Mouse (Mus musculus) embryo, embryonic 11 days (tissue): ENCODE measurements around the gene Tceal7.

Experiments used
- DNase-seq: peaks from one replicate; pipeline ENCODE4 v3.0.0-alpha.2; 2015

Gene Tceal7

GRCm38 (mm10) chrX:136214729-136215677 is at the start of gene Tceal7, which contains the start of gene Bex1:
TSS of gene Tceal7 (plus strand) at chrX:136214779.
TSS of gene Bex1 (minus strand) at chrX:136215513.
- peak; percentile 5 for DNase-seq

DNA sequence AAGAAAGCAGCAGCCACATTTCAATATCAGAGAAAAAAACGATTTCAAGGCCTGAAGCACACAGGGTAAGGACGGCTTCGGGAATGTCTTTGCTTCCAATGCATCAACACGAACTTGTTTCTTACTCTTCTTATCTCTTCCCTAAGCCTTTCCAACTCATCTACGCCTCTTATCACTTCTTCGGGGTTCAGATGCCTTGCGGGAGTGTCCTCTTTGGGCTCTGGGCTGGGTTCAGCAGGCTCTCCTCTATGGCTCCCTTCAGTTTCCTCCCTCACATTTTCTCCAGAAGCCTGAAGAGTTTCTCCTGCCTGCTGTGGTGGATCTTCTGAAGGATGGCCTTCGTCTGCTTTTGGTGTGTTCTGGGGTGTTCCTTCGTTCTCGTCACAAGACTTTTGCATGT is 44.0 kb upstream of the Tceal7 start:
- DNase-seq: no peak

GRCm38 (mm10) chrX:136171189-136172117 is 43.1 kb upstream of the Tceal7 start:
- peak; percentile 79 for DNase-seq

GRCm38 (mm10) chrX:136172118-136172551 is 42.4 kb upstream of the Tceal7 start, which contains the start of gene Tceal8:
TSS of gene Tceal8 (minus strand) at chrX:136172342.
- peak; percentile 91 for DNase-seq

GRCm38 (mm10) chrX:136172786-136173185 is 41.8 kb upstream of the Tceal7 start:
- peak; percentile 29 for DNase-seq

DNA sequence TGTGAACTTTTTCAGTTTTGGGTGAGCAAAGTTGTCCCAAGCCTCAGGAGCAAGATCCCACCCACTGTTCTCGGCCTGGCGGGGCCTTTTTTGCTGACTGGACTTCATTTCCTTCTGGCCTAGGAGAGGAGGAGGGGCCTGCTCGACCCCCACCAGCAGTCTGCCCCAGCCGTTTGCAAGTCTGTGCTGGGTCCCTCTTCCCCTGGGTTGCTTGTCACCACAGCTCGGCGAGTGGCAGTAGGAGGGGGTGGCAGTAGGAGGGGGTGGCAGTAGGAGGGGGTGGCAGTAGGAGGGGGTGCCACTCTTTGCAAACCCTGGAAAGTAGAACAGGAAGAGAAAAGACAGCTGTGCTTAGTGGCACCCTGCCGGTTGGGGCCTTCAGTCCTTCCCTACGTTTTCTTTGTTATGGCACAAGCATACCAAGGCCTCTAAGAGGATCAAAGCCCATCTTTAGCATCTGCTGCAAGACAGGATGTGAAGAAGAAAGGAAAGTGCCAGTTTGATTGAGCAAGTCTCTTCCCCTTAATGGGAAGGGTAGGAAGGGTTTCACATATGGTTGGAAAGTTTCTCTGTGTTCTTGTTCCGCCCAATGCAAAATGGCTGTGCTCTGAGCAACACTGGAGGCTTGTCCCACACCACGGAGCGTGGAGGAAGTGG is 33.6 kb upstream of the Tceal7 start:
- DNase-seq: peak; percentile 23

DNA sequence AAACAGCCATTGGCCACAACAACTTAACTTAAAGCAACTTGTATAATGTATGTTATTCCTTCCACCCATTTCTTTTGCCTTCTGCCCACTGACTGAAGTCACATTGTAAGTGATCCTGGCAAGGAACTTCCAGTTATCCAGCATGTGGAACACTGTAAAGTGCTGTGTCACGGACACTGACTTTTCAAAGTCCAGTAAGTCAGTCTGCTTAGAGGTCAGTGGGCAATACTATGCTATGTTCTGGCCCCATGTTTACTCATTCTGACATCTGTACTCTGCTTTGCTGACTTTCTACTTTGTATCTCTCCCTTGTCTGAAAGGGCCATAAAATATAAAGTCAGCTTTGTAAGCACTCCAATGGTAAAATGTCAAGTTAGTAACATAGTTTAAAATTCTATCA is 31.5 kb upstream of the Tceal7 start:
- no peak for DNase-seq

GRCm38 (mm10) chrX:136195193-136195944 is 19.2 kb upstream of the Tceal7 start:
- DNase-seq: no peak

DNA sequence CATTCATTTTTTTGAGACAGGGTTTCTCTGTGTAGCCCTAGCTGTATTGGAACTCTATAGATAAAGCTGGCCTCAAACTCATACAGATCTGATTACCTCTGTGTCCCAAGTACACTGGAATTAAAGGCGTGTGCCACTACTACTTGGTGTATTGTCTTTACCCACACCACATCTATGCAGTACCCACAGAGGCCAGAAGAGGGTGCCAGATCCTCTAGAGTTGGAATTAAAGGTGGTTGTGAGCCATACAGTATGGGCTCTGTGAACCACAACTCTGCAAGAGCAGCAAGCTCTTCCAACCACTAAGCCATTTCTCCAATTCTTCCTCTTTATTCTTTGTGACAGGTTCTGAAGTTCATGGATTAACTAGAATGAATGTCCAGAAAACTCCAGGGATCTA is 17.7 kb upstream of the Tceal7 start:
- peak; percentile 28 for DNase-seq

DNA sequence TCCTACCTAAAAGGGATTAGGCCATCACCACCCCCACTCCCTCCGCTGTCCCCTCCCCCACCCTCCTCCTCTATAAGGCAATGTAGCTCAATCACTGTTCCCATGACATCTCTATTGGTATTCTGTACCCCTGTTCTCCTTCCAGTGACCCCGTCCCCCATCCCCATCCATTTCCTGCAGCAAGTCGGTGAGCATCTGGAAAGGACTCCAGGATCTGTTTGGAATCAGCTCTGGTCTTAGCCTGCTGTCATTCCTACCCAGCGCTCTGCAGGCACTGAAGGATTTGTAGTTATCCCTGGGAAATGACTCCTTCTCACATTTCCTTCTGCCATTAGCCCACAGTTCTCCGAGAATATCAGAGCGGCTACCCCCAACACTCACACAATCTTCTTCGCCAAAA is 11.3 kb upstream of the Tceal7 start:
- DNase-seq: peak; percentile 12

GRCm38 (mm10) chrX:136203664-136204066 is 10.9 kb upstream of the Tceal7 start, which contains the start of gene Tceal5:
TSS of gene Tceal5 (minus strand) at chrX:136203876.
- peak; percentile 60 for DNase-seq

DNA sequence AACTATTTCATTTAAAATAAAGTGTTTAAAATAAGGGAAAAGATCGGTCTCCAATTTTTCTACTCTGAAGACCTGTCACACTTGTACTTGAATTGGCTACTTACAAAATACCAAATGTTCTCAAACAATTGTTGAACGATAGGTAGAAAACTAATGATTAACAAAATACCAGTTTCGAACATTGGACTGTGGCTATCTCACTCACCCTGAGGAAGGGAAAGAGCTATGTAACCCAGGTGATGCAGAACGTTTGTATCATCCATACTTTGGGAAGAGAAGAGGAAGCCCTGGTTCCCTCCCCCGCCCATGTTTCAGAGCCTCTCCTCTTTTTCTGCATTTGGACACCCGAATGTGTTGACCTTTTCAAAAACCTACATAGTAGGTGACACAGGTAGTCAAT is 10.2 kb upstream of the Tceal7 start:
- no peak for DNase-seq

GRCm38 (mm10) chrX:136213396-136213795 is 1.2 kb upstream of the Tceal7 start:
- no peak for DNase-seq

DNA sequence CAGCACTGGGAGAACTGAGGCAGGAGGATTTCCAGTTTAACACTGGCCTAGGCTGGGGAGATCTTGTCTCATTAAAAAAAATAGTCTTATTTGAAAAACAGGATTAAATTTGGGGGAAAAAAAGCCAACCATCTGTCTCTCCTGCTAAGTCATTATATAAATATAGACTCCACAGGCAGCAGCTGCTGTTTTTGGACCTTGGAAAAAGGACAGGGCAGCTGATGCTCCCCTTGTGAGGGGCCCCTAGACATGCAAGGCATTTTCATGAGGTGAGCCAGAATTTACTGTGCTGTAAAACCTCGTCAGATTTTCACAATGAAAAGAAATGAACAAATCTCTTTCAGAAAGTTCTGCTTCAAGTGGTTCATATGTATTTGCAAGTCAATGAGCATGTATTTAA is 1.7 kb downstream of the Tceal7 start:
- no peak for DNase-seq

DNA sequence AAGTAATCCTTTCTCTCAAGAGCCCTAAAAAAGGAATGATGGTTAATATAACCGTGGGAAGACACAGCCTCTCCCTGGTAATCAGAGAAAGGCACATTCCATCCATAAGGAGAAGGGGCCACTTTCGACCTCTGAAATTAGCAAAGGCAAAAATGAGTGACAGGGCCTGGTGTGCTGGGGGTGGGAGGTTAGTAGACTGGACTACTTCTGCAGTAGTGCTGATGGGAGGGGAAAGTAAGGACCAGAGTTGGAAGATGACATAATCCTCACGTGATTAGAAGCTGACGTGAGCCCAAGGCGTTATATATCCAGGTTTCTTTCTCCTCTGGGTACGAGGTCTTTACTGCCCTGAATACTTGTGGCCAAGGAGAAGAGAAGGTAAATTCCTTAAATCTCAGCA is 9.1 kb downstream of the Tceal7 start:
- no peak for DNase-seq

DNA sequence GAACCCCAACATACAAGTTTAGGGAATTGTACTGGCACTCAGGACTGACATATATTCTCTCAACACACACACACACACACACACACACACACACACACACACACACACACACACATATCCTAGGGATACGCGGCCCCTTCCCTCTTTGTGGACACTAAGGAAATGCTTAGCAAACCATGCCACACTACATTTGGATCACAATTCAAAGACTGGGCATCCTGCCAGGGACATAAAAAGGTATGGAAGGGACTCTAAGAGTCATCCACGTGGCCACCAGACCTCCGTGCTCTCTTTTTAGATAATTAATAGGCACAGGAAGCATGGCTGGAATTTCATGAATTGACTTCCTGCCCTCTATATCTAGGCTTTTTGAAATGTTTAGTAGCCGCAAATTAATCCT is 13.2 kb downstream of the Tceal7 start:
- DNase-seq: no peak

DNA sequence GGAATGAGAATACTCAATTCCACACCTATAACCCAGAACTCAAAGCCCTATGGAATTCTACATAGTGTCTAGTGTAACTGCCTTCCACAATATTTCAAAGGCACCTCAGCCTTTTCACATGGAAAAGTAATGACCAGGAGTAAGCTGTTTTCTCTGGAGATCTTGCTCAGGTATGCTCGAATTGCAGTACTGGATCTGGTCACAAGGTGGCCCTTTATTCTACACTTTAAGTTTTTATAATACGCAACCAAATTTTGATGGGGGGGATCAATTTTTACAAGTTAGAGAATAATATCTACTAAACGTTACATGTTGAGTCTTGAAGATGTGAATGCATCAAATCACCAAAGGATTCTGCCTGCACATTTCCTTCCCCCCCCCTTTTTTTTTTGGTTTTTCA is 23.5 kb downstream of the Tceal7 start:
- DNase-seq: peak; percentile 51

- no peak for DNase-seq
These were observed 28.6 kb downstream of the Tceal7 start for GRCm38 (mm10) chrX:136243181-136243580.

DNA sequence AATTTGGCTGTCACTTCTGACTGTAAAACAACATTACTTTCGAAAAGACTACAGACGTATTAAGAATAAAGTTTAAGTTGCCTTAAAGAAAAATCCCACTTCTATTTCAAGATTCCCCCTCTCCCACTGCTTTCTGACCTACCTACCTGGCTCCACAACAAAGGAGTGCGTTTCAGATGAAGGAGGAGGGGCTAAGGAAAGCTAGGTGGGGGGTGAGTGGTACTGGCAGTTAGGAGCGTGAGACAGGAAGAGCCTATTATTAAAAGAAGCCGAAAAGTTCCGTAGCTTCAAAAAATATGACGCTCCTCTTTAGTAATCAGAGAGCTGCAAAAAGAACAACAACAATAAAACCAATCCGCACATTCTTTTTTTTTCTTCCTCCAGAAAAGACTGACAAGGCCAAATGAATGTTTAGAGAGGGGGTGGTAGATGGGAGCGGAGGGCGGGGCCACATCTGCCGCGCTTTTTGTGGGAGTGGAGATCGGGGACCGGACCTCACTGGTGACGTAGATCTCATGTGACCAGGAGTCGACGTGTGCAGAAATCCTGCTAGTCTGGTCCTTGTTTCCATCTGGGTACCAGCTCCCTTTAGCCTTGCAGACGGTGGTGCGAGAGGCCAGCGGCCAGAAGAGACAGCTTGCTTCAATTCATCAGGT is 30.1 kb downstream of the Tceal7 start, which contains the start of gene Tceal9:
Gene Tceal9, plus strand, starts transcription at position 506 of the 656 bp plus-strand sequence.
- peak; percentile 90 for DNase-seq

DNA sequence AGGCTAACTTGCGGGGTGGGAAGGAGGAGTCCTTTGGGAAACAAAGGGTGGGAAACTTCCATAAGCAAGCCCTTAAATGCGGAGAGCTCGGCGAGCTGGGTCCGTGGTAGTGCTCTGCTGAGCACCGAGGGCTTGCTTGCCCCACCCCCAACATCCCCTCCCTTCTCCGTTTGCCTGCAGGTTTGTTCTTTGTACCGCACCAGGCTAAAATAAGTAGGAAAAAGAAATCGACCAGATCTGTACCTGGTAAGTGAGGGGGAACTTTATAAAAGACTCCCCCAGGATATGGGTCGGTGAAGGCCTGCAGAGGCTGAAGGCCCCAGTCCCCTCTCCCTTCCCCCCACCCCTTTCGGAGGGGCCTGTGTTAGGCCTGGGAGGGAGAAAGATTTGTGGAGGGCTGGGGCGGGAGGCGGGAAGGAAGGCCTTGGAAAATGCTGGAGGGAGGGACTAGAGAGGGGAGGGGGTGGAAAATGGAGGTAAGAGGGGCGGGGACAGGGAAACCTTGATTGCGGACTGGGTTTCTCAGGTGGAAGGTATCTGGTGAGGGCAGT is 31.0 kb downstream of the Tceal7 start:
- DNase-seq: peak; percentile 58

DNA sequence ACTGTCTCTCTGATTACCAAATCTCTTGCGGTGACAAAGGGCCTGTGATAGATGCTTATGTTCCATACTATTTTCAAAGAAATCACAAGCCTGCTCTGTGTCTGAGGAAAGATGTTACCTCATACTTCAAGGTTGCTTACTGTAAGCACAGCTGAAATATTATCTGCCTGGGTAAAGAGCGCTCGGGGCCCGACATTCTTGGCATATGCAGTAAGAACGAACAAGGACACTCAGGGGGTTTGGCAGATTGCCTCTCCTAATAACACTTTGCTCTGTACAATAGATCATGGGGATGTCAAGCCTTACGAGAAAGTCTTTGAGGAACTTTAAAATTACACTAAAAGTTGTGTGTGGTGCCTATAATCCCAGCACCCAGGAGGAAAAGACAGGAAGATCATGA is 34.2 kb downstream of the Tceal7 start:
- no peak for DNase-seq
